Mouse (Mus musculus): ENCODE measurements around the gene Bmp6. TPM values are rescaled to one million over a fixed set of nuclear protein-coding genes. Genes with fewer than 3 reads are reported as not detected.

Bmp6 gene
- polyA plus RNA-seq, 2 experiments from 2014 or later: not detected

- ATAC-seq: no peak
These were observed 9.4 kb downstream of the Bmp6 start for GRCm38 (mm10) chr13:38354284-38354683.

- ATAC-seq: no peak
These were observed 14.1 kb downstream of the Bmp6 start for GRCm38 (mm10) chr13:38359045-38359444.

GRCm38 (mm10) chr13:38362751-38363150, 17.8 kb downstream of the Bmp6 start:
- no peak for ATAC-seq

GRCm38 (mm10) chr13:38363869-38364268, 19.0 kb downstream of the Bmp6 start:
- no peak for ATAC-seq

GRCm38 (mm10) chr13:38369624-38370023, 24.7 kb downstream of the Bmp6 start:
- ATAC-seq: no peak

- no peak for ATAC-seq
These were observed 31.2 kb downstream of the Bmp6 start for GRCm38 (mm10) chr13:38376071-38376470.

- ATAC-seq: no peak
These were observed 32.4 kb downstream of the Bmp6 start for GRCm38 (mm10) chr13:38377355-38377754.

GRCm38 (mm10) chr13:38379806-38380205, 34.9 kb downstream of the Bmp6 start:
- ATAC-seq: no peak

- ATAC-seq: no peak
These were observed 41.2 kb downstream of the Bmp6 start for GRCm38 (mm10) chr13:38386035-38386559.

- ATAC-seq: no peak
These were observed 42.6 kb downstream of the Bmp6 start for GRCm38 (mm10) chr13:38387453-38388040.

GRCm38 (mm10) chr13:38393444-38393843, 48.5 kb downstream of the Bmp6 start:
- ATAC-seq: no peak

- ATAC-seq: no peak
These were observed 50.1 kb downstream of the Bmp6 start for GRCm38 (mm10) chr13:38395026-38395425.

GRCm38 (mm10) chr13:38397007-38397545, 52.2 kb downstream of the Bmp6 start:
- ATAC-seq: no peak

GRCm38 (mm10) chr13:38398658-38399057, 53.8 kb downstream of the Bmp6 start:
- no peak for ATAC-seq

GRCm38 (mm10) chr13:38400662-38401061, 55.8 kb downstream of the Bmp6 start:
- ATAC-seq: no peak

- ATAC-seq: no peak
These were observed 62.9 kb downstream of the Bmp6 start for GRCm38 (mm10) chr13:38407611-38408315.

- no peak for ATAC-seq
These were observed 63.7 kb downstream of the Bmp6 start for GRCm38 (mm10) chr13:38408636-38409035.

GRCm38 (mm10) chr13:38410322-38410865, 65.5 kb downstream of the Bmp6 start:
- ATAC-seq: no peak

GRCm38 (mm10) chr13:38419781-38420180, 74.9 kb downstream of the Bmp6 start:
- ATAC-seq: no peak

- ATAC-seq: no peak
These were observed 77.6 kb downstream of the Bmp6 start for GRCm38 (mm10) chr13:38422491-38422890.

GRCm38 (mm10) chr13:38425294-38425693, 80.4 kb downstream of the Bmp6 start:
- ATAC-seq: no peak

- no peak for ATAC-seq
These were observed 84.8 kb downstream of the Bmp6 start for GRCm38 (mm10) chr13:38429671-38430070.

- ATAC-seq: no peak
These were observed 85.2 kb downstream of the Bmp6 start for GRCm38 (mm10) chr13:38430075-38430474.

- no peak for ATAC-seq
These were observed 89.9 kb downstream of the Bmp6 start for GRCm38 (mm10) chr13:38434831-38435230.

Measured in CD4-positive, CD25-positive, alpha-beta regulatory T cell, adult 4 months (primary cell).